Mouse (Mus musculus) kidney, embryonic 16.5 days (tissue): ENCODE measurements around the gene Dcbld2. TPM values are rescaled to one million over a fixed set of nuclear protein-coding genes. Genes with fewer than 3 reads are reported as not detected.

Source experiments
- ATAC-seq: fragments of 200-750 bp; cut with Nextera tagmentation; 2 replicates; pipeline ENCODE4 v1.8.0; 2017; ENCODE audit warnings: moderate TSS enrichment; ENCODE audit not compliant: low FRiP score, low TSS enrichment
- H3K27ac ChIP-seq: fragments of 300-500 bp; sonication (generic); 2 replicates; pipeline ENCODE4 v1.5.1; 2014; ENCODE audit warnings: low read length
- H3K27me3 ChIP-seq: fragments of 300-500 bp; sonication (generic); 2 replicates; pipeline ENCODE4 v1.6.1; 2014; ENCODE audit warnings: low read length, control low read depth, mixed read lengths; ENCODE audit not compliant: insufficient read depth
- H3K36me3 ChIP-seq: fragments of 300-500 bp; sonication (generic); 2 replicates; pipeline ENCODE4 v1.6.1; 2014; ENCODE audit warnings: low read length, control low read depth, mixed read lengths; ENCODE audit not compliant: insufficient read depth
- H3K4me1 ChIP-seq: fragments of 300-500 bp; sonication (generic); 2 replicates; pipeline ENCODE4 v1.6.1; 2014; ENCODE audit warnings: low read length, control low read depth, mixed read lengths; ENCODE audit not compliant: insufficient read depth
- H3K4me2 ChIP-seq: fragments of 300-500 bp; sonication (generic); replicated peaks from 2 replicates; pipeline ENCODE4 v1.6.1; 2014; ENCODE audit warnings: low read depth, low read length
- H3K4me3 ChIP-seq: fragments of 300-500 bp; sonication (generic); 2 replicates; pipeline ENCODE4 v1.5.1; 2014; ENCODE audit warnings: mild to moderate bottlenecking, low read length
- H3K9ac ChIP-seq: fragments of 300-500 bp; sonication (generic); replicated peaks from 2 replicates; pipeline ENCODE4 v1.6.1; 2014; ENCODE audit warnings: low read length
- H3K9me3 ChIP-seq: fragments of 300-500 bp; sonication (generic); 2 replicates; pipeline ENCODE4 v1.6.1; 2016; ENCODE audit warnings: low read length, control low read depth
- WGBS: fragments of 180-500 bp; shearing (Covaris S2); extraction: QIAGEN DNeasy Blood & Tissue Kit; methylation state at CpG from one replicate; pipeline ENCODE4 v1.1.7; 2014; 5-methylcytosine and 5-hydroxymethylcytosine counted together
- polyA plus RNA-seq: library from polyadenylated mRNA; unstranded; fragments of >200 nt; fragmentation: Nextera tagmentation; extraction: Ambion mirVana; gene quantifications from 2 replicates; pipeline ENCODE4 v1.2.1, GENCODE M21; 2015

Gene Dcbld2
- polyA plus RNA-seq, 1 experiment from 2014 or later = 4.1 TPM

GRCm38 (mm10) chr16:58475544-58476154 lies 67.4 kb downstream of the Dcbld2 start:
- ATAC-seq = peak; percentile 75
- no peak overlapping the region for H3K9ac ChIP-seq
- WGBS = 73% methylated on average over 3 of the region's 3 CpGs

DNA sequence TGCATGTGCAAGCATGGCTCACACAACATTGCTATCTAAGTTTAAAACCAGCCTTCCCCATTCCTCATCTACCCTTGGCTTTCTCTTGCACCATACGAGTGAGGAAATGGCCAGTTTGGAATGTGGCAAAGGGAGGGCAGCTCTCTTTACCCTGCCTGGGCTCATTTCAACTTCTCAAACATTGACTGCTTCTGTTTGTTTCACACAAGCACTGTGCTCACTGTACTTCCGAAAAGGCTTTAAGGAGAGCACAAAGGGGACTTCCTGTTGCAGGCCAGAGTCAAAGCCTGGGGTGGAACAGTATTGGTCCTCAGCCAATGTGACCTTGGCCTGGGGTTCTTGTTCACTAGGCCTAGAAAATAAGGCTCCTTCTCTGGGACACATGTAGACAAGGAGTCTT lies 68.1 kb downstream of the Dcbld2 start:
- no peak overlapping the region for H3K9ac ChIP-seq
- H3K9me3 ChIP-seq = peaks cover 11% of the 10 kb centered on the region
- H3K27me3 ChIP-seq = no peaks in the 10 kb centered on the region
- ATAC-seq = peak; percentile 39; the same call in 1 of the 2 replicates
- 50% methylated on average over 2 of the region's 2 CpGs for WGBS
- H3K4me1 ChIP-seq = peaks cover 25% of the 10 kb centered on the region
- H3K4me2 ChIP-seq = no peak overlapping the region
- H3K4me3 ChIP-seq = no peak overlapping the region
- peak overlapping the region; percentile 86 for H3K27ac ChIP-seq
- peaks cover 48% of the 10 kb centered on the region for H3K36me3 ChIP-seq

More at GRCm38 (mm10) chr16:58475544-58476154, 67.4 kb downstream of the Dcbld2 start:
- H3K27ac ChIP-seq = peak overlapping the region; percentile 86
- H3K9me3 ChIP-seq = peaks cover 11% of the 10 kb centered on the region
- no peaks in the 10 kb centered on the region for H3K27me3 ChIP-seq
- H3K36me3 ChIP-seq = peaks cover 45% of the 10 kb centered on the region
- H3K4me3 ChIP-seq = no peak overlapping the region
- no peak overlapping the region for H3K4me2 ChIP-seq
- peaks cover 21% of the 10 kb centered on the region for H3K4me1 ChIP-seq

- 87% methylated on average over 4 of the region's 4 CpGs for WGBS
- H3K9ac ChIP-seq = no peak overlapping the region
- peak overlapping the region; percentile 3; the same call in 1 of the 2 replicates for H3K27ac ChIP-seq
- peaks cover 11% of the 10 kb centered on the region for H3K9me3 ChIP-seq
- H3K36me3 ChIP-seq = peaks cover 36% of the 10 kb centered on the region
- ATAC-seq = no peak
- no peaks in the 10 kb centered on the region for H3K27me3 ChIP-seq
- no peak overlapping the region for H3K4me2 ChIP-seq
- H3K4me3 ChIP-seq = no peak overlapping the region
- peaks cover 40% of the 10 kb centered on the region for H3K4me1 ChIP-seq
Observed at GRCm38 (mm10) chr16:58479898-58480448, 71.7 kb downstream of the Dcbld2 start.

GRCm38 (mm10) chr16:58481219-58481905 lies 73.1 kb downstream of the Dcbld2 start:
- H3K27me3 ChIP-seq = no peaks in the 10 kb centered on the region
- peaks cover 36% of the 10 kb centered on the region for H3K36me3 ChIP-seq
- 52% methylated on average over 9 of the region's 9 CpGs for WGBS
- peak; percentile 96 for ATAC-seq
- H3K9ac ChIP-seq = no peak overlapping the region
- no peak overlapping the region for H3K4me3 ChIP-seq
- peaks cover 34% of the 10 kb centered on the region for H3K4me1 ChIP-seq
- peaks cover 11% of the 10 kb centered on the region for H3K9me3 ChIP-seq
- peak overlapping the region; percentile 87 for H3K27ac ChIP-seq
- no peak overlapping the region; the same call in 1 of the 2 replicates for H3K4me2 ChIP-seq

GRCm38 (mm10) chr16:58481906-58482270 lies 73.6 kb downstream of the Dcbld2 start:
- Histone ChIP-seq H3K27ac (peak overlapping the region; percentile 87), H3K9me3 (peaks cover 11% of the 10 kb centered on the region), H3K4me1 (peaks cover 31% of the 10 kb centered on the region), H3K4me3 (no peak overlapping the region), H3K9ac (no peak overlapping the region), H3K27me3 (no peaks in the 10 kb centered on the region), H3K36me3 (peaks cover 36% of the 10 kb centered on the region), H3K4me2 (no peak overlapping the region; the same call in 1 of the 2 replicates)
- peak; percentile 32 for ATAC-seq
- WGBS = 53% methylated on average over 5 of the region's 5 CpGs

- Histone ChIP-seq H3K4me3 (no peak overlapping the region), H3K27ac (peak overlapping the region; percentile 87), H3K36me3 (peaks cover 35% of the 10 kb centered on the region), H3K27me3 (no peaks in the 10 kb centered on the region), H3K9ac (no peak overlapping the region), H3K9me3 (peaks cover 11% of the 10 kb centered on the region), H3K4me1 (peaks cover 31% of the 10 kb centered on the region), H3K4me2 (no peak overlapping the region)
- 36% methylated on average over 3 of the region's 3 CpGs for WGBS
- peak; percentile 33; the same call in 1 of the 2 replicates for ATAC-seq
Observed at GRCm38 (mm10) chr16:58482296-58482695, 74.1 kb downstream of the Dcbld2 start.

- Histone ChIP-seq H3K36me3 (peaks cover 24% of the 10 kb centered on the region), H3K4me3 (no peak overlapping the region), H3K27me3 (no peaks in the 10 kb centered on the region), H3K9me3 (no peaks in the 10 kb centered on the region), H3K9ac (no peak overlapping the region), H3K4me2 (no peak overlapping the region), H3K27ac (no peak overlapping the region), H3K4me1 (peaks cover 6% of the 10 kb centered on the region)
- WGBS = 82% methylated on average over 6 of the region's 6 CpGs
- no peak for ATAC-seq
Observed at GRCm38 (mm10) chr16:58487861-58488260, 79.6 kb downstream of the Dcbld2 start.

GRCm38 (mm10) chr16:58496791-58497190 lies 88.5 kb downstream of the Dcbld2 start:
- H3K9me3 ChIP-seq = no peaks in the 10 kb centered on the region
- H3K9ac ChIP-seq = no peak overlapping the region
- peaks cover 25% of the 10 kb centered on the region for H3K4me1 ChIP-seq
- H3K27me3 ChIP-seq = no peaks in the 10 kb centered on the region
- peaks cover 12% of the 10 kb centered on the region; the same call in 1 of the 2 replicates for H3K36me3 ChIP-seq
- peak overlapping the region; percentile 36; the same call in 1 of the 2 replicates for H3K27ac ChIP-seq
- no peak overlapping the region for H3K4me2 ChIP-seq
- H3K4me3 ChIP-seq = no peak overlapping the region
- ATAC-seq = no peak

- ATAC-seq = 0 out of 2 replicates have a peak, but pooled peaks have one; percentile 10
- no peaks in the 10 kb centered on the region for H3K27me3 ChIP-seq
- 68% methylated on average over 9 of the region's 9 CpGs for WGBS
- no peak overlapping the region for H3K4me2 ChIP-seq
- H3K27ac ChIP-seq = peak overlapping the region; percentile 7
- H3K4me1 ChIP-seq = peaks cover 31% of the 10 kb centered on the region
- no peak overlapping the region for H3K4me3 ChIP-seq
- H3K9ac ChIP-seq = no peak overlapping the region
- H3K9me3 ChIP-seq = no peaks in the 10 kb centered on the region
- peaks cover 11% of the 10 kb centered on the region; the same call in 1 of the 2 replicates for H3K36me3 ChIP-seq
Observed at GRCm38 (mm10) chr16:58497886-58498713, 89.9 kb downstream of the Dcbld2 start.
